Mouse (Mus musculus) brain, embryonic 14.5 days (tissue): ENCODE data around the gene Amotl1. TPM values are rescaled to one million over a fixed set of nuclear protein-coding genes. Genes with fewer than 3 reads are reported as not detected.

Experiments used
- DNase-seq: peaks from one replicate; pipeline ENCODE4 v3.0.0-alpha.2; 2011; ENCODE audit warnings: low read depth
- CTCF ChIP-seq: fragments of 200-500 bp; IDR thresholded peaks from 2 replicates; pipeline ENCODE4 v1.5.1; 2012; ENCODE audit warnings: inconsistent platforms, mild to moderate bottlenecking, moderate library complexity, borderline replicate concordance; ENCODE audit not compliant: insufficient read depth, insufficient read length; ENCODE audit errors: extremely low read depth
- POLR2A ChIP-seq: fragments of 200-500 bp; IDR thresholded peaks from 2 replicates; pipeline ENCODE4 v1.6.1; 2012; ENCODE audit warnings: mild to moderate bottlenecking, inconsistent platforms, borderline replicate concordance; ENCODE audit not compliant: poor library complexity, insufficient read depth, insufficient read length, severe bottlenecking; ENCODE audit errors: extremely low read depth
- polyA plus RNA-seq: library from polyadenylated mRNA; depleted of rRNA; stranded (reverse); fragments of >200 nt; gene quantifications from 2 replicates; pipeline ENCODE4 v1.2.3, GENCODE M21; 2012

The Amotl1 gene
- polyA plus RNA-seq, 1 experiment = 23.6 TPM

- no peak for DNase-seq
- TF ChIP-seq CTCF = no peak
- no peak for TF ChIP-seq POLR2A
Observed at GRCm38 (mm10) chr9:14663591-14663990, 18.7 kb upstream of the Amotl1 start.

GRCm38 (mm10) chr9:14662876-14663275 lies 18.0 kb upstream of the Amotl1 start:
- TF ChIP-seq CTCF (no peak), POLR2A (no peak)
- DNase-seq = no peak

- TF ChIP-seq POLR2A (no peak), CTCF (no peak)
- DNase-seq = no peak
Observed at GRCm38 (mm10) chr9:14662138-14662537, 17.3 kb upstream of the Amotl1 start.

- TF ChIP-seq POLR2A (no peak), CTCF (no peak)
Observed at GRCm38 (mm10) chr9:14657926-14658325, 13.1 kb upstream of the Amotl1 start.

GRCm38 (mm10) chr9:14654010-14654409 lies 9.2 kb upstream of the Amotl1 start:
- no peak for DNase-seq
- TF ChIP-seq POLR2A = no peak
- no peak for TF ChIP-seq CTCF

More at GRCm38 (mm10) chr9:14657926-14658325, 13.1 kb upstream of the Amotl1 start:
- DNase-seq = no peak

GRCm38 (mm10) chr9:14652761-14653160 lies 7.9 kb upstream of the Amotl1 start:
- no peak for DNase-seq
- TF ChIP-seq POLR2A = no peak
- no peak for TF ChIP-seq CTCF

GRCm38 (mm10) chr9:14647849-14648248 lies 3.0 kb upstream of the Amotl1 start:
- TF ChIP-seq POLR2A (no peak), CTCF (no peak)
- no peak for DNase-seq

GRCm38 (mm10) chr9:14646641-14647040 lies 1.8 kb upstream of the Amotl1 start:
- no peak for DNase-seq
- no peak for TF ChIP-seq POLR2A
- TF ChIP-seq CTCF = no peak

GRCm38 (mm10) chr9:14646061-14646460 lies 1.2 kb upstream of the Amotl1 start:
- no peak for DNase-seq
- TF ChIP-seq CTCF (no peak), POLR2A (no peak)

- no peak for TF ChIP-seq CTCF
- TF ChIP-seq POLR2A = no peak
- DNase-seq = no peak
Observed at GRCm38 (mm10) chr9:14643328-14643727, 1.5 kb downstream of the Amotl1 start.

- DNase-seq = peak; percentile 71
- TF ChIP-seq POLR2A (no peak), CTCF (no peak)
Observed at GRCm38 (mm10) chr9:14642251-14643021, 2.4 kb downstream of the Amotl1 start.

GRCm38 (mm10) chr9:14641310-14642067 lies 3.4 kb downstream of the Amotl1 start:
- no peak for TF ChIP-seq CTCF
- TF ChIP-seq POLR2A = no peak
- no peak for DNase-seq

GRCm38 (mm10) chr9:14636244-14636643 lies 8.6 kb downstream of the Amotl1 start:
- no peak for DNase-seq
- TF ChIP-seq CTCF (no peak), POLR2A (no peak)
